Mouse (Mus musculus) heart, embryonic 12.5 days (tissue): ENCODE data around the gene Casp6. TPM values are rescaled to one million over a fixed set of nuclear protein-coding genes. Genes with fewer than 3 reads are reported as not detected.

Experiments used
- ATAC-seq: fragments of 200-750 bp; cut with Nextera tagmentation; 2 replicates; pipeline ENCODE4 v1.8.0; 2017; ENCODE audit warnings: moderate TSS enrichment, moderate library complexity; ENCODE audit not compliant: insufficient number of reproducible peaks, low FRiP score
- H3K27ac ChIP-seq: fragments of 300-500 bp; sonication (generic); 2 replicates; pipeline ENCODE4 v1.5.1; 2016; ENCODE audit warnings: mild to moderate bottlenecking, moderate library complexity; ENCODE audit not compliant: poor library complexity, severe bottlenecking
- H3K27me3 ChIP-seq: fragments of 300-500 bp; sonication (generic); replicated peaks from 2 replicates; pipeline ENCODE4 v1.6.1; 2016; ENCODE audit warnings: mild to moderate bottlenecking, moderate library complexity
- H3K36me3 ChIP-seq: fragments of 300-500 bp; sonication (generic); 2 replicates; pipeline ENCODE4 v1.6.1; 2016; ENCODE audit warnings: mild to moderate bottlenecking, moderate library complexity
- H3K4me1 ChIP-seq: fragments of 300-500 bp; sonication (generic); replicated peaks from 2 replicates; pipeline ENCODE4 v1.6.1; 2016; ENCODE audit warnings: mild to moderate bottlenecking
- H3K4me2 ChIP-seq: fragments of 300-500 bp; sonication (generic); 2 replicates; pipeline ENCODE4 v1.6.1; 2016; ENCODE audit warnings: mild to moderate bottlenecking, moderate library complexity
- H3K4me3 ChIP-seq: fragments of 300-500 bp; sonication (generic); 2 replicates; pipeline ENCODE4 v1.5.1; 2016; ENCODE audit warnings: mild to moderate bottlenecking
- H3K9ac ChIP-seq: fragments of 300-500 bp; sonication (generic); 2 replicates; pipeline ENCODE4 v1.6.1; 2016; ENCODE audit warnings: mild to moderate bottlenecking, moderate library complexity
- H3K9me3 ChIP-seq: fragments of 300-500 bp; sonication (generic); replicated peaks from 2 replicates; pipeline ENCODE4 v1.6.1; 2016; ENCODE audit warnings: mild to moderate bottlenecking, moderate library complexity
- WGBS: fragments of 180-500 bp; shearing (Covaris S2); methylation state at CpG from one replicate; pipeline ENCODE4 v1.1.7; 2016; 5-methylcytosine and 5-hydroxymethylcytosine counted together
- polyA plus RNA-seq: library from polyadenylated mRNA; unstranded; fragments of >200 nt; fragmentation: Nextera tagmentation; extraction: Ambion mirVana; gene quantifications from 2 replicates; pipeline ENCODE4 v1.2.1, GENCODE M21; 2016

Casp6 gene
- polyA plus RNA-seq, 1 experiment from 2014 or later, result 74.8 TPM

DNA sequence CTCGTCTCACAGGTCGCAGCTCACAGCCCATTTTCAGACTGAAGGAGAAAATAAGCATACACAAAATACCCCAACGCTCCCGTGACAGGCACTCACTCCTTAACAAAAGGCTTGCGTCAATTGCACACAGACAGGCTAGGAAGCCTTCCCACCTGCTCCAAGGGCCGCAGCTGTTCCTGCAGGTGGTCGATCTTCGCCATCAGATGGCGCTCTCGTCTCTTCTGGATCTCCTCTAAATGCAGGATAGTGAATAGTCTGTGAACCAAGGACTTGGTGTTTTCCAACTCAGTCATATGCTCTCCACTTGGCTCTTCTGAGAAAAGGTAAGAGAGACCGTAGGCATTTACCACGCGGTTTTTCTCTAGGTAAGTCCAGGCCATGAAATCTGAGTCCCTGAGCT, 17.2 kb downstream of the Casp6 start:
- Histone ChIP-seq H3K27me3 (no peaks in the 10 kb centered on the region), H3K4me1 (no peaks in the 10 kb centered on the region), H3K9me3 (no peaks in the 10 kb centered on the region), H3K4me3 (no peak overlapping the region), H3K36me3 (peaks cover 18% of the 10 kb centered on the region), H3K4me2 (no peak overlapping the region), H3K9ac (no peak overlapping the region), H3K27ac (no peak overlapping the region)
- WGBS, result 17% methylated on average over 13 of the region's 13 CpGs
- no peak for ATAC-seq

DNA sequence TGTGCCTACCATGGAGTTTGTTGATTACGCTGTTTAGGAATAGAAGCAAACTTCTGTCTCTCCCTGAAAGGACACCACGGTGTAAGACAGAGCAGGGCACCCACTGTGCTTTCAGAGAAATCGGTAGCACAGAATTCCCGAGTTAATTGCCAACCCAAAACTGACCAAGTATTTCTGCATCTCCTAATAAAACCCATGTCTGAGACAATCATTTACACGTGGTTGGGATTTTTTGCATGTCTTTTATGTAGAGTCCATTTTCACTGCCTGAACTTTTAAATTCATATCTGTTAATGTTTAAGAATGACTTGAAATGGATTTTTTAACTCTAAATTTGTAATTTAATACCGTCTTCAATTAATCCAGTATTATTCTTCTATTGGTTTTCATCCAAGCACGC, 22.4 kb downstream of the Casp6 start:
- Histone ChIP-seq H3K4me3 (no peak overlapping the region), H3K27me3 (no peaks in the 10 kb centered on the region), H3K9me3 (no peaks in the 10 kb centered on the region), H3K4me2 (no peak overlapping the region), H3K9ac (no peak overlapping the region), H3K27ac (no peak overlapping the region), H3K36me3 (no peaks in the 10 kb centered on the region), H3K4me1 (no peaks in the 10 kb centered on the region)
- 84% methylated on average over 7 of the region's 7 CpGs for WGBS
- no peak for ATAC-seq

DNA sequence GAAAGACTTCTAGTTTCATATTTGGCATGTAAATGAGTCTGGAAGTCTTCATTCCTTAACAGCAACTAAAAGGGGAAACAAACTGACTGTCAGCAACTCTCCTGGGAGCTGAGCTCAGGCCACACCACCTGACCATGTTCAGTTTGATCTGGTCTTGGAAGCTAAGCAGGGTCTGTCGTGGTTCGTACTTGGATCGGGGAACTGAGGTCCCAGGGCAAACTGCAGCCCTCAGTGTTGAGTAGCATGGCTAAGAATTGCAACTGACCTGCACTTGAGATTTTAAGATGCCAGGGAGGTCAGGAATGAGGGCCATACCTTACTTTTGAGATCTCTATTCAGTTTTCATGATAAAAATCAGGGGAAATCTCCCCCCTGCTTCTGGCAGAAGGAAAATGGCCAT, 24.6 kb downstream of the Casp6 start:
- H3K9me3 ChIP-seq, result no peaks in the 10 kb centered on the region
- H3K4me3 ChIP-seq, result no peak overlapping the region
- H3K36me3 ChIP-seq, result no peaks in the 10 kb centered on the region
- WGBS, result 75% methylated on average over 3 of the region's 3 CpGs
- H3K4me2 ChIP-seq, result no peak overlapping the region
- H3K4me1 ChIP-seq, result no peaks in the 10 kb centered on the region
- ATAC-seq, result no peak
- no peak overlapping the region for H3K9ac ChIP-seq
- H3K27me3 ChIP-seq, result no peaks in the 10 kb centered on the region
- no peak overlapping the region for H3K27ac ChIP-seq

GRCm38 (mm10) chr3:129930213-129930778, 29.1 kb downstream of the Casp6 start:
- Histone ChIP-seq H3K4me2 (no peak overlapping the region), H3K4me1 (no peaks in the 10 kb centered on the region), H3K27ac (no peak overlapping the region), H3K4me3 (no peak overlapping the region), H3K27me3 (no peaks in the 10 kb centered on the region), H3K36me3 (no peaks in the 10 kb centered on the region), H3K9me3 (no peaks in the 10 kb centered on the region), H3K9ac (no peak overlapping the region)
- no peak for ATAC-seq
- 62% methylated on average over 6 of the region's 6 CpGs for WGBS

DNA sequence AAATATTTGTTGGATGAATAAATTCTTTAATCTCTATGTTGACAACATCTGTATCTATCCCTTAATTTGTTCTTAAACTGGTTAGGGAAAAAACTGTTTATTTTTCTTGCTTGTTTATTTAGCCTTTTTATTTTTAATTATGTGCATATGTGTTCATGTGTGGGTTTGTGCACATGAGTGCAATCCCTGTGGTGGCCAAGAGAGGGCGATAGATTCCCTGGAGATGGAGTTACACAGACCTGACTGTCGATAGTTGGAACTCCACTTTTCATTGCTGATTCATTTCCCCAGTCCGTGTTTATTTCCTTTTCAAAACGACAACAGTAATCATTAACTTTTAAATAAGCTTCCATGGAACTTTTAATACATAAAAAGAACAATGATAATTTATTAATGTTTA, 31.2 kb downstream of the Casp6 start:
- 44% methylated on average over 4 of the region's 4 CpGs for WGBS
- Histone ChIP-seq H3K4me2 (no peak overlapping the region), H3K36me3 (no peaks in the 10 kb centered on the region), H3K4me1 (no peaks in the 10 kb centered on the region), H3K27ac (no peak overlapping the region), H3K4me3 (no peak overlapping the region), H3K9me3 (no peaks in the 10 kb centered on the region), H3K27me3 (no peaks in the 10 kb centered on the region), H3K9ac (no peak overlapping the region)
- no peak for ATAC-seq

DNA sequence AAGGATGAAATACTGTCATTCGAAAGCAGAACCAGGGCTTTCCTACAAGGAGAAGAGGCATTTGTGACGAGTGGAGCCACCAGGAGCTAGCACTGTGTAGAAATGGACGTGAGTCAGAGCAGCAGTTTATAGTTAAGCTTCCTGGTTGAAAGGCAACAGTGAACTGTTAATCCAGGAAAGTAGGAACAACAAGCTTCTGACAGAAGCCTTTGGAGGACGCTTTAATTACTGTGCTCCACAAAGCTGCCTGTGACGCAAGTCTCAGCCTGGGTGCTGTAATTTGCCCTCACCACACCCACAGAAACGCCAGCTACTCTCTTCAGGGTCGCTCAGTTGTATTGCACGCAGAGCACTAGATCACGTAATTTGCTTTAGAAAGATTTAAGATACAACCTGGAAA, 35.3 kb downstream of the Casp6 start:
- Histone ChIP-seq H3K27ac (no peak overlapping the region), H3K4me1 (no peaks in the 10 kb centered on the region), H3K36me3 (no peaks in the 10 kb centered on the region), H3K9ac (no peak overlapping the region), H3K27me3 (no peaks in the 10 kb centered on the region), H3K4me2 (no peak overlapping the region), H3K4me3 (no peak overlapping the region), H3K9me3 (no peaks in the 10 kb centered on the region)
- 64% methylated on average over 9 of the region's 9 CpGs for WGBS
- no peak for ATAC-seq

- no peak for ATAC-seq
- 50% methylated on average over 3 of the region's 3 CpGs for WGBS
- Histone ChIP-seq H3K4me3 (no peak overlapping the region), H3K9me3 (no peaks in the 10 kb centered on the region), H3K4me2 (no peak overlapping the region), H3K27me3 (no peaks in the 10 kb centered on the region), H3K27ac (no peak overlapping the region), H3K4me1 (no peaks in the 10 kb centered on the region), H3K36me3 (no peaks in the 10 kb centered on the region), H3K9ac (no peak overlapping the region)
These were observed 36.6 kb downstream of the Casp6 start for GRCm38 (mm10) chr3:129937848-129938247.

GRCm38 (mm10) chr3:129939058-129939457, 37.8 kb downstream of the Casp6 start:
- no peak overlapping the region for H3K27ac ChIP-seq
- no peak overlapping the region for H3K4me2 ChIP-seq
- no peaks in the 10 kb centered on the region for H3K4me1 ChIP-seq
- H3K4me3 ChIP-seq, result no peak overlapping the region
- H3K9me3 ChIP-seq, result no peaks in the 10 kb centered on the region
- no peaks in the 10 kb centered on the region for H3K36me3 ChIP-seq
- H3K27me3 ChIP-seq, result no peaks in the 10 kb centered on the region
- no peak overlapping the region for H3K9ac ChIP-seq
- no peak for ATAC-seq
- WGBS, result 53% methylated on average over 7 of the region's 7 CpGs

DNA sequence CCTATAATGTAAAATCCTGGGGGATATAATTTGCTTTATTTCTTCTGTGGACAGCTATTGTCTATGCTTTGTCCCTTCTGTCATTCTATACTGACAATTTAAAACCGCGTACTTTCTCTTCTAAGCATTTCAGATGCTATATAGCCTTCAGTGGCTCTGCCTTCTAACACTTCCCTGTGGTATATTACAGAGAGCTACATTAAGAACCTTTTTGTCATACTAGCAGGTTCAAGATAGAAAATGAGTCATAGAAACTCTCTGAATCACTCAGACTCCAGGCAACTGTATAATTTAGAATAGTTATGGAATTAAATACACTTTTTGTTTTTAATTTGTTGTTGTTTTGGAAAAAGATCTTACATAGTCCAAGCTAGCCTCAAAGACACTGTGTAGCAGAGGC, 39.6 kb downstream of the Casp6 start:
- no peak for ATAC-seq
- WGBS, result 90% methylated on average over 2 of the region's 2 CpGs
- H3K4me2 ChIP-seq, result no peak overlapping the region

GRCm38 (mm10) chr3:129941291-129941690, 40.1 kb downstream of the Casp6 start:
- H3K36me3 ChIP-seq, result no peaks in the 10 kb centered on the region
- H3K27me3 ChIP-seq, result no peaks in the 10 kb centered on the region
- H3K4me3 ChIP-seq, result no peak overlapping the region
- H3K4me1 ChIP-seq, result no peaks in the 10 kb centered on the region
- no peak overlapping the region for H3K27ac ChIP-seq
- no peak for ATAC-seq
- H3K4me2 ChIP-seq, result no peak overlapping the region
- WGBS, result 87% methylated on average over 1 of the region's 1 CpGs
- no peaks in the 10 kb centered on the region for H3K9me3 ChIP-seq
- H3K9ac ChIP-seq, result no peak overlapping the region

More for the DNA sequence above, 39.6 kb downstream of the Casp6 start:
- Histone ChIP-seq H3K27me3 (no peaks in the 10 kb centered on the region), H3K4me1 (no peaks in the 10 kb centered on the region), H3K9me3 (no peaks in the 10 kb centered on the region), H3K27ac (no peak overlapping the region), H3K9ac (no peak overlapping the region), H3K4me3 (no peak overlapping the region), H3K36me3 (no peaks in the 10 kb centered on the region)

DNA sequence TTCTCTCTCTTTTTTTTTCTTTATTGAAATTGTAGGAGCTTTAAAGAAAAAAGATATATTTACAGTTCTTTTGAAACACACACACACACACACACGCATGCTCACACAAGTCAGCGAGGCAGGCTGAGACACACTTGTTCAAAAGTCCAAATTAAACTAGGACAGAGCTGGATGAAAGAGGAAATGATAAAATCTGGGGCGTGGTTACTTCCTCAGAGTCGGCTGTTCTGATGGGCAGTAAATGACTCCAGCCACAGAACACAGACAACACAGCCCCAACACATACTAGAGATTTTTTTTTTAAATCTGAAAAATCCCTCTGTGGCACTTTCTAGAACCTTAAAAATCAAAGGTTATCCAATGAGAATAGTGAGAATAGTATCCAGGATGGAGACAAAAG, 42.6 kb downstream of the Casp6 start:
- Histone ChIP-seq H3K4me3 (no peak overlapping the region), H3K36me3 (no peaks in the 10 kb centered on the region), H3K9me3 (no peaks in the 10 kb centered on the region), H3K27ac (no peak overlapping the region), H3K4me2 (no peak overlapping the region), H3K27me3 (no peaks in the 10 kb centered on the region), H3K9ac (no peak overlapping the region), H3K4me1 (no peaks in the 10 kb centered on the region)
- no peak for ATAC-seq
- 71% methylated on average over 4 of the region's 4 CpGs for WGBS

- no peak for ATAC-seq
- Histone ChIP-seq H3K4me2 (no peak overlapping the region), H3K27ac (no peak overlapping the region), H3K27me3 (no peaks in the 10 kb centered on the region), H3K4me1 (no peaks in the 10 kb centered on the region), H3K9ac (no peak overlapping the region), H3K36me3 (no peaks in the 10 kb centered on the region), H3K9me3 (no peaks in the 10 kb centered on the region), H3K4me3 (no peak overlapping the region)
- 61% methylated on average over 5 of the region's 5 CpGs for WGBS
These were observed 45.1 kb downstream of the Casp6 start for GRCm38 (mm10) chr3:129946217-129946914.
